Mouse (Mus musculus) adrenal gland, adult (tissue): ENCODE results near the gene C77080.

Source experiments
- DNase-seq, 2 experiments: peaks; one replicate each; pipeline ENCODE4 v3.0.0; 2022 to 2023; ENCODE audit warnings: low spot score in 1 of 2; ENCODE audit not compliant: inconsistent age in 2 of 2

C77080 gene

DNA sequence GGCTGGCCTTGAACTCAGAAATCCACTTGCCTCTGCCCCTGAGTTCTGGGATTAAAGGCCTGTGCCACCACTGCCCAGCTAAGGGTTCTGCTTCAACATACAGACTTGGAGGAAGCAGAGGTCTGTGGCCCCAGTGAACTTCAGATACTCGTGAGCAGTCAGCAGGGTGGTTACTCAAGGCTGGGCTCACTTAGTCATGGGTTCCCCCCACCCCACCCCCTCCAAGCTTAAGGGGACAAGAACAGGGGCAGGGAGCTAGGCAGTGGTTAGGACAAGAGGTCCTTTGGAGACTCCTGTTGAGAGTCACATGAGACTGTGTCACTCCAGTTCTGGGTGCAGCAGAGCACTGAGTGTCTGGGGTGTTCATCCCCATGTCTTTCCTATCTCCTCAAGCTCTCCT lies 7.5 kb upstream of the C77080 start:
- DNase-seq, result peak; percentile 60 to 64

DNA sequence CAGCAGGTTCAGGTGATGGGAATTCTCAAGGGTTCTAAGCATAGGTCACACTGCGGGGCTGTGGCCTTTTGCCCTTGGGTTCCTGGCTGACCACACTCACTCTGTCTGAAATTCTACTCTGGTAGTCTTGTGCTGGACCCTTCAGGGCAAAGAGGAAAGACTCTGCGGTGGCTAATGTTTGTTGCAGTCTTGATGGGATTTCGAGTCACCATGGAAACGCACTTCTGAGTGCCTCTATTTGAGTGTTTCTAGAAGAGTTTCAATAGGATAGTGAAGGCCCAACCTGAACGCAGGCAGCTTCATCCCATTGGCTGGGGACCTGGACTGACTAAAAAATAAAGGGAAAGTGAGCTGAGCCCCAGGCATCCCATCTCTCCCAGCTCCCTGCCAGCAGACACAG lies 5.6 kb upstream of the C77080 start:
- DNase-seq, result no peak

DNA sequence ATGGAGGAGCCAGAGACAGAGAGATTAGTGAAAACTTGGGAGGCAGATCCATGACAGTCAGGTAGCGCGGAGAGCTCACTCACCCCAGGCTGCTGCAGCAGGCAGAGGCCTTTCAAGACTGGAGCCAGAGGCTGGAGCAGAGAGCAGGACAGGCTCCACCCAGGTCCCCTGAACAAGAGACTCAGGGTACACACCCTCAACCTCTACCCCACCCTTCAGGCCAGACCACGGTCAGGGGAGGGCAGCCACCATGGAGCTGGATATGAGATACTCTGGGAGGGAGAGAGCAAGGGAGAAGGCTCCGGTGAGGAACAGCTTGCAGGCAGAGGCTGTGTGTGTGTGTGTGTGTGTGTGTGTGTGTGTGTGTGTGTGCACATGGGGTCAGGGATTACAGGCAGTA lies 5.0 kb upstream of the C77080 start:
- DNase-seq, result no peak

DNA sequence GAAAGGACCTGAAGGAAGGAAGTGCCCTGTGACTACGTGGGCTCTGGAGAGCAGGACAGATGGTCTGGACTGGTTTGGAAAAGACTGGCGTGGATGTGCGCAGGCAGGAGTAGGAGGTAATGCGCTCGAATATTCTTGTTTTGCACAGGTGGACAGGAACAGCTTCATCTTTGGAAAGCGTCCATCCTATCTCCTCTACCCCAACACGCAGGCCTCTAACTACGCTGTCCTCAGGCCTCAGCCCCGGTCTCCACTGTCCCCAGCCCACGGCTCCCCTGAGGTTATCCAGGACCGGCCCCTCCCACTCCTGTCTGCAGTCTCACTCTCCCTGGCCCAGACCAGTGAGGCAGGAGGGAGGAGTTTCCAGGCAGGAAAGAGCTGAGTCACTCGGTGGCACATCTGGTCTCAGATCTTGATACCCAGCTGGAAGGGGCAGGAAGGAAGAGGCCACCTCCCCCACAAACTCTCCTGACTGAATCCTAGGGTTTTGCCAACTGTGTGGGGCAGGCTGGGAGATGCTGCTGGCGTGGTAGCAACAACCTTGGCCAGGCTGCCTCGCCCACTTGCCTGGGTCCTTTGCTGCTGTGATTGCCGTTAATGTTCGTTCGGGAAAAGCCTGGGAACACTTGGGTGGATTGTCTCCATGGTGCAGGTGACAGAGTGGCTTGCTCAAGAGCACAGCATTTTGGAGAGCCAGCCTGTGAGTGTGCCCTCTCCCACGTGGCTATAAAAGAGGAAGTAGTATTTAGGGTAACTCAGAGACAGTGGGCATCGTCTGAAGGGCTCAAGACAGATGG lies 2.2 kb upstream of the C77080 start:
- DNase-seq, result peak; percentile 82 to 90

DNA sequence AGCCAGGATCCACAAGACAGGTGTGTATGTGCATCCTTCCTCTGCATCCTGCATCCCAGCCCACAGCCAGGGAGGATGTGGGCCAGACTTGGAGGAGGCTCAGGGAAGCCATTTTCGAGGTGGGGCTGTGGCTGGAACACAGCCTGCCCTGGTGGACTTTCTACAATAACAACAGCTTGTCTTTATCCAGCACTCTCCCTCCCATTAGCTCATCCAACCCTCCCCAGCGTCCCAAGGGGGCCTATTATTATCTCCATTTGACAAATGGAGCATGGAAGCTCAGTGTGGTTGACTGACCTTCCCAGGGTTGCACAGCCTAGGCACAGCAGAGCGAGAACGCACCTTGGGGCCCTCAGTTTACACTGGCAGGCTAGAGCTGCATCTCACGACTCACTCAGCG lies 526 bp downstream of the C77080 start:
- no peak for DNase-seq

DNA sequence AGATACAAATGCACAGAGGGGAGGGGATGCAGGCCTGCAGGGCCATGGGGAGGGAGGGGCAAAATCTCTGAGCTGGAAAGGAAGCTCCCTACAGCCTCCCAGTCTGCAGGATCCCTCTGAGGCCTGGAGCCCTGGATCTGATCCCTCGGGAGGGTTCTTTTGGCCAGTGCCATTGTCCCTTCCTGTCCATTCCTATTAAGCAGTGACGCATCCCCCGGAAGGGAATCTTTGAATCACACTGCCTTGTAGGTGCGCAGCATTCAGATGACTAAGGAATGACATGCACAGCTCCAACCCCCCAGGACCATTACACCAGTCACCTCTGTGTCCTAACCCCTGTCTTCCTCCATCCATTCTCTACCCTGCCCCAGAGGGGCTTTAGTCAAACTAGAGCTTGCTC lies 2.1 kb downstream of the C77080 start:
- DNase-seq, result peak in 1 of 2 experiments; percentile 51

DNA sequence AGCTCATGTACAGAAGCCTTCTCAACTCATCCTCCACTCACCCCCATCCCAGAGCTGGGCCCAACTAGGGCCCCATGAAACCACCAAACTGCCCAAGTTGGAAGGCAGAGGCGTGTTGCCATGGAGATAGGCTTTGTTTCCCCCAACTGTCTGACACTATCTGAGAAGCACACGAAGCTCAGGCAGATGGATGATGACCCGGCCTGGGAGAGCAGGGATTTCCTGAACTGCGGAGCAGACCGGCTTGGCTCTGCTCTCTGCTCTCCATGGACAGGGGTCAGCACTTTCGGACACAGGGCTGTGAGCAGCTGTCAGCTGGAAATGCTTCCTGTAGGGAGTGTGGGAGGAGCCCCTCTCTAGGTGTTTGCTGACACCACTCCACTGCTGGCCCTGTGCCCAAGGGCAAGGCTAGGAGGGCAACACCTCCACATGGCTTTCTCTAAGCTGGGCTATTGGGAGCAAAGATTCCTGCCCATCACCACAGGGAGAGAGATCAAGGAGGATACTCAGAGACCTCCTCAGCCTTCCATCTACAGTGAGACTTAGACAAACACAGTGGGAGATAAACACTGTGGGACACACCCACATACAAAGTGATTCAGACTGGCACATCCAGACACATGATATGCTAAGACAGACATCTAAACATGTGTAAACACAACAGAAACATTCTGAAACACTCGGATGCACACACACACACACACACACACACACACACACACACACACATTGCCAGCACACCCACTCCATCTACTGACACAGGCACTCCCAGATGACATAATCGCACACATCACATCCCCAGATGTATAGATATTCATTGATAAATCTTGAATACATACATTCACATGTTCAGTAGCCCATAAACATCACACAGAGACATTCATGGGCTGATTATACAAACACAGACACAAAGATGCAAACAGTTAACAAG lies 4.5 kb downstream of the C77080 start:
- DNase-seq, result peak in 1 of 2 experiments; percentile 63

DNA sequence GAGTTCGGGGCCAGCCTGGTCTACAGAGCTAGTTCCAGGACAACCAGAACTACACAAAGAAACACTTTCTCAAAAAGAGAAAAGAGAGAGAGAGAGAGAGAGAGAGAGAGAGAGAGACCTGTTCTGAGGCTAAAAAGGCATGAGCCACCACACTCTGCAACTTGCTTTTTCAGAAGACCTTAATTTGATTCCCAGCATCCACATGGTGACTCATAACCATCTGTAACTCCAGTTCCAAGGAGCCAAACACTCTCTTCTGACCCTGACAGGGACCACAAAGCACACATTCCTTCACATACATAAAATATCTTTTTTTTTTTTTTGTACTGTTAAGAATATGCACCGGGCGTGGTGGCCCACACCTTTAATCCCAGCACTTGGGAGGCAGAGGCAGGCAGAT lies 6.6 kb downstream of the C77080 start:
- peak in 1 of 2 experiments; percentile 26 for DNase-seq

DNA sequence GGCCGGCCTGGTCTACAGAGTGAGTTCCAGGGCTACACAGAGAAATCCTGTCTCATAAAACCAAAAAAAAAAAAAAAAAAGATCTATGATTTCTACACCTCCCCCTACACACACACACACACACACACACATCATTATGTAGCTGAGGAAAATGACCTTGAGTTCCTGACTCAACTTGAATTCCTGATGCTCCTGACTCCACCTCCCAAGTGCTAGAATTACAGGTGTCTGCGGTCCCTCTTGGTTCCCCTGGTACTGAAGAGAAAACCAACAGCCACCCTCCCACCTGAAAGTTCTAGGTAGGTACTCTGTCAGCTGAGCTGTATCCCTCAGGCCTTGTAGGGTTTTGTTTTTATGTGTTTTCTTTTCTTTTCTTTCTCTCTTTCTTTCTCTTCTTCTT lies 8.7 kb downstream of the C77080 start:
- no peak for DNase-seq

DNA sequence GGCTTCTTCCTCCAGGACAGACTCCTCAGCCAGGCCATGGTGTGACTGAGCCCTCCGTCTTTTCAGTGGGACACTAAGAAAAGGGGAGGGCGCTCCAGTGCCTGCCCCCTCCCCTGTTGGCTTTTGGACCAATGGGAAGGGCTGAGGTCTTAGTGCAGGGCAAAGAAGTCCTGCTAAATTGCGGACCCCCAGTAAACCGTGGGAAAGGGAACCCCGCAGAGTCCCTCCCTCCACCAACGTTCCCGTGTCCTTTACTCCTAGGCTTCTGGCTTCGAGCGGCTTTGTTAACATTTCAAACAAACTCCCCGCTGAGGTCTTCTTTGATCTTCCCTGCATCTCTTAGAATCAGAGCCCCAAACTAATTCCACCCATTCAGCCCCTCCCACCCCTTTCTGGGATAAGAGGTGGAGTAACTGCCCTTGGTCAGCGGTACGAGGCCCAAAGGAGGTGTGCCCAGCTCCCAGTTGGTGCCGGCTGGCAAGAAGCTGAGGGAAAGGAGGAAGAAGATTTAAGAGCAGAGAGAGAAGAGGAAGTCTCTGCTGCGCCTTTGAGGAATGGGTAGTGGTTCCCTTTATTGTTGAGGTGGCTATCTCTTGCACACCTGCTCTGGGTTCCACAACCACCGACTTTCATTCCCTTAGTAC lies 9.6 kb downstream of the C77080 start:
- DNase-seq, result peak; percentile 73 to 83

DNA sequence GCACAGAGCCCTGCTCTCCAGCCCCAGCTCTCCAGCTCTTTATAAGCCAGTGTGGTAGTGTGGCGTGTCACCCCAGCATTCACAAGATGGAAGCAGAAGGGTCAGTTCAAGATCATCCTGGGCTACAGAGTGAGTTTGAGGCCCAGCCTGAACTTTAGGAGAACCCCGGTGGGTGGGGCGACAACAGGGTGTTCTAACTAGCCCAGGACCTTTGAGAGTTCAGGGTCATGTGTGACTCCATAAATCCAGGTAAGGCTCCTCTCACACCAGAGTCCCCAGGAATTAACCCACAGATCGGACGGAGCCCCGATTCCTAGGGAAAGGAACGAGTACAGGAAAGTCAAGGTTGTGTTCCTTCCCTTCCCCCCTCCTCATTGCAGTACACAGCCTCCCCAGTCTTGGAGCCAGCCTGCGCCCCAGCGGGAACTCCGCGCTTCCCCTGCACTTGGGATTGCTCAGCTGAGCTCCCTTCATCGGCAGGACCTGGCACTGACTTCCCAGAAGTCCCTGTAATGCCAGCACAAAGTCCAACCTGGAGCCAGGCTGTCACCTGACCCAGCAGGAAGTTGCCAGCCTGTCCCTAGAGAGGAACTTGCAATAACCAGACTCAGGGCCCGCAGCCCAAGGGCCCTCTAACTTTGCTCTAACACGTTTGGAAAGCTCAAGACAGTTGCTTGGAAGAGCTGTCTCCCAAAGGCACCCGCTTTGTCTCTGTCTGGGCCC lies 10.3 kb downstream of the C77080 start:
- DNase-seq, result peak; percentile 68 to 83

DNA sequence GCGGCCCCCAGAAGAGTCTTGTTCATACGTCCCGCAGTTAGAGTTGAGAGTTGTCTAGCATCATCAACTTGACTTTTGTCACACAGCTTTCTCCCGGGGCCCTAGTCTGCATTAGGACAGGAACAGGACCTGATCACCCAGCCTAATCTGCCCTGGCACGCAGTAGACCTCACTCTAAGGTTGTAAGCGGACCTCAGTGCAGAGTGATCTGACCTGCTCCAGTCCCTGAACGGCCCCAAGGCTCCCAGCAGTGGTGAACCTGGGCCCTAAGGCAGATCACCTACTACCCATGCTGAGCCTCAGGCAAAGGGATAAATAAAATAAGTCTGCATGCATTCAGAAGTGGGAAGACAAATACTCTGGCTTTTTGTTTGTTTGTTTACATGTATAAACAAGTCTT lies 11.9 kb downstream of the C77080 start:
- DNase-seq, result peak; percentile 50 to 77

DNA sequence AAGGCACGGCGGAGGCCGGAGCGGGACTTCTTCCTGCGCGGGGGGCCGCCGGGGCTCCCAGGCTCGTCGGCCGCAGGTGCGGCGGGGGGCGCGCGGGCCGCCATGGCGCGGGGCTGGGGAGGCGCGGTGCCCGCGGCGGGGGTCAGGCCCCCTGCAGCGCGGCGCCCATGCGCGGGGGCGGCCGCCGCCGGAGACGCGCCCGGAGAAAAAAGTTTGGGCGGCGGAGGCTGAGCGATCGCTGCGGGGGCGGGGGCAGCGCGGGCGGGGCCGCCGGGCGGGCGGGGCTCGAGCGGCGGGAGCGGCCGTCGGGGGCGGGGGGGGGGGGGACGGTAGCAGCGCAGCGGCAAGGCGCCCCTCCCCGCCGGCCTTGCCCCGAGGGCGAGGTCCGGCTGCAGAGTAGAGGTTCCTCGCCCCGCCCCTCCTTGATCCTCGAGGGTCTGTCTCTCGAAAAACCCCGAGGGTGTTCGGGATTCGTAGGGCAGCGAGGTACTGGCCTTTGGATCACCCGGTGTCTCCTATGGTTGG lies 12.9 kb downstream of the C77080 start:
- peak; percentile 54 to 80 for DNase-seq

DNA sequence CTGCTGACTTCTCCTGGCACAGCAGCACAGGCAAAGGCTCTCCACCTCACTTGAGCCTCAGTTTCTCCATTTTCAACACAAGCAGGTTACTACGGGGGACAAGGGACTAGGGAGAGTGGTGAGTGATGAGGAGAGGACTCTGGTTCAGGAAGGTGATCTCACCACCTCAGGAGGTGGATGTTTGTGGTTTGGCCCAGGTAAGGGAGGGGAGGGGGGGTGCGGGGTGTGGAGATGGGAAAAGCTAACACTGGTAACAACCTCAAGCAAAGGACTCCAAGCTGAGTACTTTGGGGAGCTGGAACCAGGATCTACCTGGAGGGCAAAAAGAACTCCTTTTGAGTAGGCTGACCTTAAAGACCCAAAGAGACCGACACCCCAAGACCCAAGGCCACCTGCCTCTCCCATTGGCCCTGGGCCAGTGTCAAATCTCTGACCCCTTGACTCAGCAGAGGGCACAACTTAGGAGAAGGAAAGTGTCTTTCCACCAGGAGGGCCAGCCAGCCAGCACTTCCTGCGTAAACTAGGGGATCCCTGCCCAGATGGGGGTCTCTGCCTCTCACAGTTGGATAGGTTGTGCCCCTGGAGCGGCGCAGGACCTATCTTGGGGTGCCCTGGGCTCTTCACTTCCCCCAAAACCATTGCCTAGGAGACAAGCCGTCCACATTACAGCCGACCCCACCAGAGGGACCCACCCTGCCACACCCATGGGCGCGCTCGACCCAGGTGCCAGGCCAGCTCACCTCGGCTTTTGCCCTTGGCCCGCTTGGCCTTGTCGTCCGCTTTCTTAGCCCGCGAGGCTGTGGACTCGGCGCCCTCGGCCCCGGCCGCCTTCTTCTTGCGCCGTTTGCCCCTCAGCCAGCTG lies 13.6 kb downstream of the C77080 start:
- DNase-seq, result peak; percentile 62 to 80

DNA sequence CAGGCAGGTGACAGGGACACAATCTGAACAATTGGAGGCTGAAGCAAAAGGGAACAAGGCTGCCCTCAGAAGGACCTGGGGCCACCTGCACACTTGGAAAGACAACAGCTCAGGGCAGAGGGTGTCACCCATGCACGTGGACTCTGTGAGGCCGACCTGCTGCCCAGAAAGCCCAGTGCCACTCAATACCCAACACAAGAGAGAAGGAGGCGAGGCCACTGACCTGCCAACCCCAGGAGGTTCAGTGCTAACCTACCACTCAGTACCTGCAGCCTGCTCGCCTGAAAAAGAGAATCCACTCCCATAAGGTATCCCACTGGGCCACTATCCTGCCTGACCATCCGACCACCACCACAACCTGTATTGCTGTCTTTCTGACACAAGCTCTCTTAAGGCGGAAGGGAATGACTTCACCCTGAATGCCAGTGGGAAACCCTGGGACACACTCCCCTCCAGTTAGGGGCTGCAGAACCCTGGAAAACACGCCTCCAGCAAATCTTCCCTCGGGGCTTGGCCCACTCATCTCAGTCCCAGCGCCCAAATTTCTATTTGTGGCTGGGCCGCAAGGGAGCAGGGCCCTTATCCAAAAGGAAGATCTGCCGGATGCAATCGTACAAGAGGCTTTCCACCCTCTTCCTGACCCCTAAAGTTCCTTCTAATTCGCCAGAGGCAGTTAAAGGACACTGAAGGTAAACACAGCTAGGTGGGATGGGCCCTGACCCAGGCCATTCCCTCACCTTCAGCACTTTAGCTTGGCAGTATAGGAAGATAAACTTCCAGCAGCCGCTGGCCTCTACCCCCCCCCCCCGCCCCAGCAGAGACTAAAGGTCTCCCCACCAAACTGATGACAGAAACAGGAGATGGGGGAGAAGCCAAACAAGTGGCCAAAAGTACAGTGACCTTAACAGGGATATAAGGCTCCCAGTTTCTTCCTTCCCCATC lies 14.6 kb downstream of the C77080 start:
- peak in 1 of 2 experiments; percentile 64 for DNase-seq

DNA sequence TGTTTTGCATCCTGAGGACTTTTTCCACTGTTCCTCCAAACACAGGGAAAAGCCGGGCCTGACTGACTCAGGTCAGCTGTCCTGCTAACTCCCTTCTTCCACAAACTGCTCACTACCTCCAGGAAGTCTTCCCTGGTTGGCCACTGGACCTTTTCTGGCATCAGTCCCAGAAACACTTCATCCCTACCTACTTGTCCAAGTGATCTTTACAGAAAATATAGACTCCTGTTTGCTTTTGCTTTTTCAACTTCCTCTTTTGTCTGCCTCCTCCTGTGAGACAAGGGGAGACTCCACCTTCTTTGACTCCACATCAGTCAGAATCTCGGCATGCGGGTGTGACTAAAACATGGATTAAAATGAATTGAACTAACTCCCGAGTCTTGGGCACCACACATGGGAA lies 16.4 kb downstream of the C77080 start:
- peak in 1 of 2 experiments; percentile 39 for DNase-seq

DNA sequence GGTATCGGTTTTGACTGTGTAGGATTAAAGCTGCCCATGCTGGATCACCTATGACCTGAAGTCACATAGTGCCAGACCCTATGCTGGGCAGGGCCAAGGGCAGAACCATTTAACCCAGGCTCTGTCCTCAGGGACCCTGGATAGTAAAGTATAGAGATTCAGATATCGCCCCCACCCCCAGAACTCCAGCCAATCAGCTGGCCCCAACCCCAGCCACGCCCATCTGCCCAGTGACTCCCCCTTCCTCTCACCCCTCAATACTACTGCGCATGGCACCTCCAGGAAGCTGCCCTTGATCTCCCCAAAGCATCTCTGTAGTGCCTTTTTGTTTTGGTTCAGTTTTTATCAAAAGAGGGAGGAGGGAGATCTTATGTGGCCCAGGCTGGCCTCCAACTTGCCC lies 18.4 kb downstream of the C77080 start:
- no peak for DNase-seq

DNA sequence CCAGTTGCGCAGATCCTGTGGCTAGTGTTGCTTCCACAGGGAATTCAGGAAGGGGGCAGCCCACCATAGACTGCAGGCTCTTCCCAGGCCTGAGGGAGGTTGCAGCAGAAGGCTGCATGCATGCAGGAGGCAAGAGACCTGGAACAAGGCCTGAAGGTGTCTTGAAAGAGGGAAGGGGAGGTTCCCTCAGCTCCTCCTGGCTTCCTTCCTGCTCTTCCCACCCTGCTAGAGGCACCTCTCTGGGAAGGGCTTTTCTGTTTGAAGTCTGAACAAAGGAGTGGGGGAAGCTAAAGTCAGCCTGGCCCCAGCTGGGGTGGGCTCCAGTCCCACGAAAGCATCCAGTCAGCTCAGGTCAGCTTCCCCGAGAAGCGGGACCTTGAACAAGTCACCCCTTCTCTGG lies 18.9 kb downstream of the C77080 start:
- DNase-seq, result no peak

DNA sequence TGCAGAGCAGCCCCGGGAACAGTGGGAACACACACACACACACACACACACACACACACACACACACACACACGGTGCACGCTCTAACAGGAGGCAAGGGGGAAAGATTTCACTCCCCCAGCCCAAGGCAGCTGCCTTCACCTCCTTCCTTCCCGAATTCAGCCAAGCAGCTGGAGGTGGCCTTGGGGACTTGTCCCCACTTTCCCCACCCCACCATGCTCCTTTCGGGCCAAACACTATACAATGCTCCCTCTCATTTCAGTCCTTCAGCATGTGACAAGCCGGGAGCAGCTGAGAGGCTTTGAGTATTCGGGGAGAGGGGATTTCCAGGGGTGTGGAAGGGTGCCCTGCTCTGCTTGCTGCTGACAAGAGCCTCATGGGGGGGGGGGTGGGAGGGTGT lies 19.3 kb downstream of the C77080 start:
- no peak for DNase-seq
